12 mouse cellular contexts compared by ENCODE assay signal in the genomic region with DNA sequence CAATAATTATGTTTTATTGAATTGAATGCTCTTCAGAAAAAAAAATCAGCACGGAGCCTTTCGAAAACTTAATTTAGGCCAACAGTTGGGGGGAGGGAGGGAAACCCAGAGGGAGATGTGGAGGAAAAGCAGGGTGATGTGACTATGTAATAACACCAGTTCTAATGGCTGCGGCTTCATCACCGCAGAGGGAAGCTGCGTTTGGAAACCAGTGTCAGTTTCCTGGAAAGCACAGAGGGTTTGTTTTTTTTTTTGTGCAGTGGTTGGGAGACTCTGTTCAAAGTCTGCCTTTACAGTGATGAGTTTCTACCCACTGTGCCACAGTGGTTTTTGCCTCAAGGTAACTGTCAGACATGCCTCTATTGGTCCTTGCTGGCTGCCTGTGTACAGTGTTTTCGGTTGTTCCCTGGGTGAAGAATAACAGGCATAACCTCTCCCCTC. TPM values are rescaled to one million over a fixed set of nuclear protein-coding genes. Genes with fewer than 3 reads are reported as not detected.
DNase-seq lines count a peak whose midpoint lies in the region; ATAC-seq lines count a peak whose summit lies in the region.
"Had no signal": no experiment of that assay in that cellular context is flagged by ENCODE, and none has a peak within 500 bp of the region (broad histone marks: within the 10 kb centered on the region; RNA-seq: fewer than 3 reads in every experiment).

No protein-coding gene starts in this region.

- H3K4me1 ChIP-seq in forebrain, embryonic 15.5 days, result peaks cover 27% of the 10 kb centered on the region
- H3K4me1 ChIP-seq: lung, embryonic 15.5 days had no signal

- H3K27ac ChIP-seq in forebrain, embryonic 15.5 days (replicated peaks), result peak overlapping the region; percentile 79
- H3K27ac ChIP-seq: heart, adult 2 months; lung, embryonic 15.5 days had no signal

- H3K36me3 ChIP-seq in forebrain, embryonic 15.5 days, result no peaks in the 10 kb centered on the region
- H3K36me3 ChIP-seq: lung, embryonic 15.5 days had no signal

- H3K9ac ChIP-seq in forebrain, embryonic 15.5 days (replicated peaks), result no peak overlapping the region
- H3K9ac ChIP-seq: lung, embryonic 15.5 days had no signal

- peak; percentile 71 for ATAC-seq in forebrain, embryonic 15.5 days (replicated peaks)
- peak; percentile 55; the same call in 1 of the 2 replicates for ATAC-seq in megakaryocyte progenitor cell, adult 5-6 weeks (replicated peaks; ENCODE audit: poor library complexity)

- H3K9me3 ChIP-seq in forebrain, embryonic 15.5 days, result no peaks in the 10 kb centered on the region
- H3K9me3 ChIP-seq: lung, embryonic 15.5 days had no signal

- H3K27me3 ChIP-seq in forebrain, embryonic 15.5 days, result no peaks in the 10 kb centered on the region
- H3K27me3 ChIP-seq: lung, embryonic 15.5 days had no signal

- H3K4me2 ChIP-seq in forebrain, embryonic 15.5 days (replicated peaks), result peak overlapping the region; percentile 35
- H3K4me2 ChIP-seq: lung, embryonic 15.5 days had no signal

- 2% methylated on average over 6 of the region's 6 CpGs for WGBS in forebrain, embryonic 15.5 days

- H3K4me3 ChIP-seq in forebrain, embryonic 15.5 days, result peak overlapping the region; percentile 20
- H3K4me3 ChIP-seq: heart, adult 2 months; lung, embryonic 15.5 days had no signal

- peak; percentile 5 for DNase-seq in right cerebral cortex, postnatal 14 days
- no peak for DNase-seq in right cerebral cortex, postnatal 4 days
- peak; percentile 5 for DNase-seq in retina, postnatal 1 day
- no peak for DNase-seq in heart, postnatal 10 days
- no peak for DNase-seq in urinary bladder, postnatal 4 days (ENCODE audit: low spot score in 2 of 2)
- no peak for DNase-seq in testis, postnatal 14 days (ENCODE audit: low spot score)
- DNase-seq: heart, adult 2 months; kidney, adult 18-20 months had no signal

- intact Hi-C loops in heart, postnatal 10 days (cut with DNase I), result no loop called here

RNA-seq across cellular contexts. Expression of a gene that starts 44.0 kb away (rescaled TPM):
- 0.20 and 0.24 TPM in 2 replicates for polyA plus RNA-seq in forebrain, embryonic 15.5 days (2015; fragmentation: Nextera tagmentation; extraction: Ambion mirVana)
- total RNA-seq in megakaryocyte progenitor cell, adult 5-6 weeks (2015), result not detected in 2 replicates
- total RNA-seq in megakaryocyte progenitor cell, adult 5-6 weeks (2017), result not detected in 2 replicates
- under 1 TPM; 0.10 to 0.20 TPM for total RNA-seq in heart, postnatal 10 days (2021)
- polyA plus RNA-seq: thymus, postnatal 0 days had no signal

Comparison
In these comparisons a context has a peak if more than half of its experiments do, and no peak if none do; other contexts are left out.
1. DNase-seq: peak in right cerebral cortex, postnatal 14 days (single experiment) and retina, postnatal 1 day (single experiment); none in right cerebral cortex, postnatal 4 days (single experiment), heart, postnatal 10 days (0 of 2), urinary bladder, postnatal 4 days (0 of 2) and testis, postnatal 14 days (single experiment).